Mouse (Mus musculus) bone marrow, adult 2 months (tissue): ENCODE measurements around the gene Sele.

Experiments
- CTCF ChIP-seq: fragments of 200-500 bp; IDR thresholded peaks from 2 replicates; pipeline ENCODE4 v1.5.1; 2011; ENCODE audit warnings: low read length, control low read depth; ENCODE audit not compliant: control insufficient read depth, insufficient read depth
- POLR2A ChIP-seq: fragments of 200-500 bp; IDR thresholded peaks from 2 replicates; pipeline ENCODE4 v1.6.1; 2011; ENCODE audit warnings: low read depth, mild to moderate bottlenecking, control low read depth, low read length, borderline replicate concordance; ENCODE audit not compliant: control insufficient read depth

DNA sequence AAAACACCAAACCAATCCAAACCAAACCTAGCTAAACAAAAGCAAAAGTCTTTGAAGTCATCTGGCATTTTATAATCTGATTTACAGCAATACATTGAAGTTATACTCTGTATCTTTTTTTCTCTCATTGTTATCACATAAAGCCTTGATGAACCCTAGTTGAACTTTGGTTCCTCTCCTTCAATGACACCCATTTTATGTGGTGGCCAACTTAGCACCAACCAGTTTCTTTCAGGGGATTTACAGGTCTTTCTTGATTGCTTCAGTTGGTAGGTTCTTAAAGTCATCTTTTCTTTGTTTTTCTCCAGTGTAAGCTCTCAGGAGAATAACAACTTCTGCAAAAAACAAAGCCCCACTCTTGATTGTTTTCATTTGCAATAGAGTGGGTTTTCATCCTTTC, 21.2 kb downstream of the Sele start:
- TF ChIP-seq POLR2A, result no peak
- TF ChIP-seq CTCF, result no peak
